Mouse (Mus musculus) hindbrain, embryonic 11.5 days (tissue): ENCODE data around the gene Ldha. TPM values are rescaled to one million over a fixed set of nuclear protein-coding genes. Genes with fewer than 3 reads are reported as not detected.

Source experiments
- ATAC-seq: fragments of 200-750 bp; cut with Nextera tagmentation; 2 replicates; pipeline ENCODE4 v1.8.0; 2017; ENCODE audit warnings: mild to moderate bottlenecking, moderate TSS enrichment, moderate library complexity; ENCODE audit not compliant: low FRiP score
- DNase-seq: peaks from one replicate; pipeline ENCODE4 v3.0.0-alpha.2; 2015; ENCODE audit warnings: low spot score
- H3K27ac ChIP-seq: fragments of 300-500 bp; sonication (generic); 2 replicates; pipeline ENCODE4 v1.5.1; 2014; ENCODE audit warnings: mild to moderate bottlenecking, low read depth, low read length
- H3K27me3 ChIP-seq: fragments of 300-500 bp; sonication (generic); 2 replicates; pipeline ENCODE4 v1.6.1; 2014; ENCODE audit warnings: mild to moderate bottlenecking, low read length, moderate library complexity, mixed read lengths; ENCODE audit not compliant: control insufficient read depth, insufficient read depth
- H3K36me3 ChIP-seq: fragments of 300-500 bp; sonication (generic); 2 replicates; pipeline ENCODE4 v1.6.1; 2014; ENCODE audit warnings: mild to moderate bottlenecking, low read length, moderate library complexity, mixed read lengths; ENCODE audit not compliant: control insufficient read depth, insufficient read depth
- H3K4me1 ChIP-seq: fragments of 300-500 bp; sonication (generic); replicated peaks from 2 replicates; pipeline ENCODE4 v1.6.1; 2014; ENCODE audit warnings: low read length, mixed read lengths; ENCODE audit not compliant: control insufficient read depth, insufficient read depth
- H3K4me2 ChIP-seq: fragments of 300-500 bp; sonication (generic); replicated peaks from 2 replicates; pipeline ENCODE4 v1.6.1; 2014; ENCODE audit warnings: mild to moderate bottlenecking, low read depth, low read length
- H3K4me3 ChIP-seq: fragments of 300-500 bp; sonication (generic); 2 replicates; pipeline ENCODE4 v1.5.1; 2014; ENCODE audit warnings: low read depth, low read length
- H3K9ac ChIP-seq: fragments of 300-500 bp; sonication (generic); 2 replicates; pipeline ENCODE4 v1.6.1; 2014; ENCODE audit warnings: low read depth, low read length
- H3K9me3 ChIP-seq: fragments of 300-500 bp; sonication (generic); 2 replicates; pipeline ENCODE4 v1.6.1; 2016; ENCODE audit warnings: low read length; ENCODE audit not compliant: control insufficient read depth
- WGBS: fragments of 180-500 bp; shearing (Covaris S2); extraction: QIAGEN DNeasy Blood & Tissue Kit; methylation state at CpG from one replicate; pipeline ENCODE4 v1.1.7; 2014; 5-methylcytosine and 5-hydroxymethylcytosine counted together
- polyA plus RNA-seq: library from polyadenylated mRNA; unstranded; fragments of >200 nt; fragmentation: Nextera tagmentation; extraction: Ambion mirVana; gene quantifications from 2 replicates; pipeline ENCODE4 v1.2.1, GENCODE M21; 2014

The Ldha gene
- polyA plus RNA-seq, 1 experiment from 2014 or later = 1,356 TPM

GRCm38 (mm10) chr7:46834994-46835610, 6.2 kb upstream of the Ldha start:
- DNase-seq = peak; percentile 31
- Histone ChIP-seq H3K4me1 (no peaks in the 10 kb centered on the region), H3K9me3 (no peaks in the 10 kb centered on the region), H3K9ac (no peak overlapping the region), H3K4me3 (no peak overlapping the region), H3K36me3 (no peaks in the 10 kb centered on the region), H3K4me2 (no peak overlapping the region), H3K27ac (no peak overlapping the region), H3K27me3 (no peaks in the 10 kb centered on the region)
- WGBS = 21% methylated on average over 11 of the region's 14 CpGs
- ATAC-seq = peak; percentile 48

- ATAC-seq = no peak
- DNase-seq = no peak
- Histone ChIP-seq H3K9me3 (no peaks in the 10 kb centered on the region), H3K4me2 (no peak overlapping the region), H3K4me1 (no peaks in the 10 kb centered on the region), H3K9ac (no peak overlapping the region), H3K27me3 (no peaks in the 10 kb centered on the region), H3K27ac (no peak overlapping the region), H3K36me3 (no peaks in the 10 kb centered on the region), H3K4me3 (no peak overlapping the region)
- WGBS = 79% methylated on average over 5 of the region's 5 CpGs
These were observed 4.9 kb upstream of the Ldha start for GRCm38 (mm10) chr7:46836357-46836756.

- DNase-seq (no peak), ATAC-seq (no peak)
- Histone ChIP-seq H3K9me3 (no peaks in the 10 kb centered on the region), H3K9ac (no peak overlapping the region), H3K27me3 (no peaks in the 10 kb centered on the region), H3K27ac (no peak overlapping the region), H3K4me2 (no peak overlapping the region), H3K36me3 (no peaks in the 10 kb centered on the region), H3K4me3 (no peak overlapping the region), H3K4me1 (no peaks in the 10 kb centered on the region)
- 44% methylated on average over 5 of the region's 5 CpGs for WGBS
These were observed 4.2 kb upstream of the Ldha start for GRCm38 (mm10) chr7:46837073-46837472.

- Histone ChIP-seq H3K4me1 (no peaks in the 10 kb centered on the region), H3K9me3 (no peaks in the 10 kb centered on the region), H3K36me3 (no peaks in the 10 kb centered on the region), H3K27me3 (no peaks in the 10 kb centered on the region), H3K27ac (no peak overlapping the region), H3K4me2 (no peak overlapping the region), H3K4me3 (no peak overlapping the region), H3K9ac (no peak overlapping the region)
- ATAC-seq = no peak
- peak; percentile 28 for DNase-seq
- WGBS = 2% methylated on average over 9 of the region's 9 CpGs
These were observed 3.1 kb upstream of the Ldha start for GRCm38 (mm10) chr7:46838104-46838671.

- H3K9ac ChIP-seq = no peak overlapping the region
- DNase-seq = peak; percentile 43
- H3K27ac ChIP-seq = no peak overlapping the region
These were observed 2.4 kb upstream of the Ldha start for GRCm38 (mm10) chr7:46838891-46839302.

GRCm38 (mm10) chr7:46839446-46839845, 1.8 kb upstream of the Ldha start:
- H3K4me1 ChIP-seq = no peaks in the 10 kb centered on the region
- no peaks in the 10 kb centered on the region for H3K36me3 ChIP-seq
- DNase-seq (no peak), ATAC-seq (no peak)
- H3K9ac ChIP-seq = no peak overlapping the region
- H3K9me3 ChIP-seq = no peaks in the 10 kb centered on the region
- H3K4me2 ChIP-seq = no peak overlapping the region
- H3K4me3 ChIP-seq = no peak overlapping the region
- WGBS = 30% methylated on average over 7 of the region's 7 CpGs
- H3K27ac ChIP-seq = no peak overlapping the region
- H3K27me3 ChIP-seq = no peaks in the 10 kb centered on the region

More at GRCm38 (mm10) chr7:46838891-46839302, 2.4 kb upstream of the Ldha start:
- WGBS = 11% methylated on average over 8 of the region's 8 CpGs
- H3K9me3 ChIP-seq = no peaks in the 10 kb centered on the region
- ATAC-seq = no peak
- H3K36me3 ChIP-seq = no peaks in the 10 kb centered on the region
- H3K27me3 ChIP-seq = no peaks in the 10 kb centered on the region
- H3K4me2 ChIP-seq = no peak overlapping the region
- H3K4me1 ChIP-seq = no peaks in the 10 kb centered on the region
- no peak overlapping the region for H3K4me3 ChIP-seq

GRCm38 (mm10) chr7:46839861-46840260, 1.4 kb upstream of the Ldha start:
- Histone ChIP-seq H3K36me3 (no peaks in the 10 kb centered on the region), H3K9me3 (no peaks in the 10 kb centered on the region), H3K4me1 (no peaks in the 10 kb centered on the region), H3K4me3 (no peak overlapping the region), H3K9ac (no peak overlapping the region), H3K4me2 (no peak overlapping the region), H3K27ac (no peak overlapping the region), H3K27me3 (no peaks in the 10 kb centered on the region)
- DNase-seq (no peak), ATAC-seq (no peak)
- 78% methylated on average over 5 of the region's 5 CpGs for WGBS

GRCm38 (mm10) chr7:46840326-46840725, 949 bp upstream of the Ldha start:
- H3K27me3 ChIP-seq = no peaks in the 10 kb centered on the region
- H3K9me3 ChIP-seq = no peaks in the 10 kb centered on the region
- H3K36me3 ChIP-seq = no peaks in the 10 kb centered on the region
- DNase-seq (no peak), ATAC-seq (no peak)
- no peak overlapping the region for H3K27ac ChIP-seq
- H3K4me3 ChIP-seq = no peak overlapping the region
- WGBS = 46% methylated on average over 4 of the region's 4 CpGs
- H3K4me2 ChIP-seq = no peak overlapping the region
- H3K4me1 ChIP-seq = peaks cover 3% of the 10 kb centered on the region; the same call in 1 of the 2 replicates
- H3K9ac ChIP-seq = no peak overlapping the region

GRCm38 (mm10) chr7:46842278-46842677, 1.0 kb downstream of the Ldha start:
- H3K27me3 ChIP-seq = no peaks in the 10 kb centered on the region
- H3K36me3 ChIP-seq = no peaks in the 10 kb centered on the region
- no peaks in the 10 kb centered on the region for H3K9me3 ChIP-seq
- H3K9ac ChIP-seq = no peak overlapping the region
- ATAC-seq (no peak), DNase-seq (no peak)
- H3K27ac ChIP-seq = no peak overlapping the region
- no peak overlapping the region for H3K4me3 ChIP-seq
- H3K4me1 ChIP-seq = peaks cover 3% of the 10 kb centered on the region; the same call in 1 of the 2 replicates
- H3K4me2 ChIP-seq = no peak overlapping the region
- 35% methylated on average over 5 of the region's 5 CpGs for WGBS
